ENCODE assay signal across 28 mouse cellular contexts in genomic region chr2:85913197-85913596, GRCm38 (mm10). TPM values are rescaled to one million over a fixed set of nuclear protein-coding genes. Genes with fewer than 3 reads are reported as not detected.
A peak's percentile ranks its signal among the peaks of the same experiment; 100 is the strongest.
DNase-seq lines count a peak whose midpoint lies in the region; ATAC-seq and TF ChIP-seq lines count a peak whose summit lies in the region.
"Had no signal": no experiment of that assay in that cellular context is flagged by ENCODE, and none has a peak within 500 bp of the region (broad histone marks: within the 10 kb centered on the region; RNA-seq: fewer than 3 reads in every experiment).

No protein-coding gene starts in this region.

- no peaks in the 10 kb centered on the region for H3K36me3 ChIP-seq in forebrain, embryonic 13.5 days (ENCODE audit: poor library complexity, severe bottlenecking)
- no peaks in the 10 kb centered on the region for H3K36me3 ChIP-seq in forebrain, embryonic 11.5 days (ENCODE audit: control insufficient read depth, insufficient read depth, low read length)
- no peaks in the 10 kb centered on the region for H3K36me3 ChIP-seq in forebrain, embryonic 15.5 days
- no peaks in the 10 kb centered on the region for H3K36me3 ChIP-seq in forebrain, postnatal 0 days (ENCODE audit: insufficient read depth)
- H3K36me3 ChIP-seq: embryonic facial prominence, embryonic 13.5 days; embryonic facial prominence, embryonic 15.5 days; G1E had no signal

- no peak overlapping the region for H3K9ac ChIP-seq in forebrain, embryonic 13.5 days
- no peak overlapping the region for H3K9ac ChIP-seq in forebrain, embryonic 11.5 days (ENCODE audit: low read length)
- no peak overlapping the region for H3K9ac ChIP-seq in forebrain, embryonic 15.5 days (replicated peaks)
- no peak overlapping the region for H3K9ac ChIP-seq in forebrain, postnatal 0 days
- H3K9ac ChIP-seq: embryonic facial prominence, embryonic 13.5 days; embryonic facial prominence, embryonic 15.5 days had no signal

- TF ChIP-seq POLR2A in brain, embryonic 14.5 days (IDR thresholded peaks at IDR 0.05; ENCODE audit: borderline replicate concordance, extremely low read depth, insufficient read depth, insufficient read length, poor library complexity, severe bottlenecking): no peak

- TF ChIP-seq CTCF in forebrain, postnatal 0 days (IDR thresholded peaks at IDR 0.05; ENCODE audit: low read depth): no peak
- no peak for TF ChIP-seq CTCF in brain, embryonic 14.5 days (IDR thresholded peaks at IDR 0.05; ENCODE audit: borderline replicate concordance, extremely low read depth, insufficient read depth, insufficient read length)

- H3K9me3 ChIP-seq in forebrain, embryonic 13.5 days (replicated peaks): no peaks in the 10 kb centered on the region
- no peaks in the 10 kb centered on the region for H3K9me3 ChIP-seq in forebrain, embryonic 11.5 days (ENCODE audit: control insufficient read depth, low read length)
- H3K9me3 ChIP-seq in forebrain, embryonic 15.5 days: no peaks in the 10 kb centered on the region
- H3K9me3 ChIP-seq in forebrain, postnatal 0 days (ENCODE audit: low read length): no peaks in the 10 kb centered on the region
- H3K9me3 ChIP-seq: embryonic facial prominence, embryonic 13.5 days; embryonic facial prominence, embryonic 15.5 days had no signal

- H3K4me2 ChIP-seq in forebrain, embryonic 13.5 days: no peak overlapping the region
- no peak overlapping the region for H3K4me2 ChIP-seq in forebrain, embryonic 11.5 days (ENCODE audit: low read depth, low read length, severe bottlenecking)
- H3K4me2 ChIP-seq in forebrain, embryonic 15.5 days (replicated peaks): no peak overlapping the region
- H3K4me2 ChIP-seq in forebrain, postnatal 0 days (ENCODE audit: low read depth): no peak overlapping the region
- H3K4me2 ChIP-seq: embryonic facial prominence, embryonic 13.5 days; embryonic facial prominence, embryonic 15.5 days had no signal

- ATAC-seq in forebrain, embryonic 13.5 days: peak; percentile 58; the same call in 1 of the 2 replicates
- no peak for ATAC-seq in forebrain, embryonic 11.5 days (replicated peaks; ENCODE audit: low FRiP score)
- peak; percentile 53; the same call in 1 of the 2 replicates for ATAC-seq in forebrain, embryonic 15.5 days (replicated peaks)
- no peak for ATAC-seq in forebrain, postnatal 0 days
- ATAC-seq: activated CD4-positive, CD25-positive, alpha-beta regulatory T cell, adult 4 months; CD4-positive, CD25-positive, alpha-beta regulatory T cell, adult 4 months; Patski had no signal

- H3K4me1 ChIP-seq in forebrain, embryonic 13.5 days: no peaks in the 10 kb centered on the region
- H3K4me1 ChIP-seq in forebrain, embryonic 11.5 days (replicated peaks; ENCODE audit: control insufficient read depth, insufficient read depth, low read length): no peaks in the 10 kb centered on the region
- H3K4me1 ChIP-seq in forebrain, embryonic 15.5 days: no peaks in the 10 kb centered on the region
- no peaks in the 10 kb centered on the region for H3K4me1 ChIP-seq in forebrain, postnatal 0 days (ENCODE audit: insufficient read depth)
- H3K4me1 ChIP-seq: embryonic facial prominence, embryonic 13.5 days; embryonic facial prominence, embryonic 15.5 days had no signal

- no peaks in the 10 kb centered on the region for H3K27me3 ChIP-seq in forebrain, embryonic 13.5 days
- no peaks in the 10 kb centered on the region for H3K27me3 ChIP-seq in forebrain, embryonic 11.5 days (ENCODE audit: control insufficient read depth, insufficient read depth, low read length)
- H3K27me3 ChIP-seq in forebrain, embryonic 15.5 days: no peaks in the 10 kb centered on the region
- no peaks in the 10 kb centered on the region for H3K27me3 ChIP-seq in forebrain, postnatal 0 days (ENCODE audit: insufficient read depth, low read length)
- H3K27me3 ChIP-seq: CH12.LX; embryonic facial prominence, embryonic 13.5 days; embryonic facial prominence, embryonic 15.5 days; Patski had no signal

- H3K27ac ChIP-seq in forebrain, embryonic 13.5 days: no peak overlapping the region
- H3K27ac ChIP-seq in forebrain, embryonic 11.5 days (ENCODE audit: low read depth, low read length): no peak overlapping the region
- no peak overlapping the region for H3K27ac ChIP-seq in forebrain, embryonic 15.5 days (replicated peaks)
- H3K27ac ChIP-seq in forebrain, postnatal 0 days (ENCODE audit: low read depth, low read length): no peak overlapping the region
- H3K27ac ChIP-seq: embryonic facial prominence, embryonic 13.5 days; embryonic facial prominence, embryonic 15.5 days had no signal

- no peak for DNase-seq in forebrain, embryonic 11.5 days (ENCODE audit: low spot score)
- DNase-seq in forebrain, postnatal 0 days: no peak
- peak; percentile 34 for DNase-seq in brain, embryonic 14.5 days (ENCODE audit: low read depth)
- DNase-seq: adrenal gland, adult 8-10 months; adrenal gland, postnatal 14 days; adrenal gland, postnatal 36 days; B cell, adult 2 months; cerebellum, adult 11 months; cerebellum, adult 18-20 months; cerebellum, adult 8-10 months; cerebellum, adult 9-11 months; cerebellum, postnatal 14 days; cerebellum, postnatal 36 days; embryo, embryonic 11 days had no signal

- no peak overlapping the region for H3K4me3 ChIP-seq in forebrain, embryonic 13.5 days
- H3K4me3 ChIP-seq in forebrain, embryonic 11.5 days (ENCODE audit: low read depth, low read length): no peak overlapping the region
- no peak overlapping the region for H3K4me3 ChIP-seq in forebrain, embryonic 15.5 days
- no peak overlapping the region for H3K4me3 ChIP-seq in forebrain, postnatal 0 days (ENCODE audit: low read depth, low read length)
- H3K4me3 ChIP-seq: embryonic facial prominence, embryonic 13.5 days; embryonic facial prominence, embryonic 15.5 days; erythroblast, embryonic 14.5 days had no signal

RNA-seq across cellular contexts. Expression of gene Olfr1025-ps1, which starts 1.8 kb away (rescaled TPM):
- not detected in 2 replicates for polyA plus RNA-seq in forebrain, embryonic 13.5 days (2015; fragmentation: Nextera tagmentation; extraction: Ambion mirVana)
- polyA plus RNA-seq in forebrain, embryonic 11.5 days (2014; fragmentation: Nextera tagmentation; extraction: Ambion mirVana): not detected in 2 replicates
- polyA plus RNA-seq in forebrain, embryonic 15.5 days (2015; fragmentation: Nextera tagmentation; extraction: Ambion mirVana): not detected in 2 replicates
- not detected in 2 replicates for total RNA-seq in forebrain, postnatal 0 days (2014; rRNA removed)
- polyA plus RNA-seq in forebrain, postnatal 0 days (2015; fragmentation: Nextera tagmentation; extraction: Ambion mirVana): not detected in 2 replicates
- polyA plus RNA-seq in brain, embryonic 14.5 days (2012; rRNA removed): not detected in 2 replicates
- total RNA-seq: adrenal gland, adult 18-20 months; adrenal gland, adult 8-10 months; adrenal gland, postnatal 14 days; adrenal gland, postnatal 36 days; CH12.LX; common myeloid progenitor, adult 5-6 weeks had no signal
- polyA plus RNA-seq: activated CD4-positive, CD25-positive, alpha-beta regulatory T cell, adult 4 months; CD4-positive, CD25-positive, alpha-beta regulatory T cell, adult 4 months; embryonic facial prominence, embryonic 11.5 days; erythroblast, embryonic 14.5 days; frontal cortex, adult 2 months; G1E; Patski had no signal

RNA-seq across cellular contexts. Expression of gene Olfr1026, which starts 8.2 kb away (rescaled TPM):
- polyA plus RNA-seq in forebrain, embryonic 13.5 days (2015; fragmentation: Nextera tagmentation; extraction: Ambion mirVana): not detected in 2 replicates
- polyA plus RNA-seq in forebrain, embryonic 11.5 days (2014; fragmentation: Nextera tagmentation; extraction: Ambion mirVana): not detected in 2 replicates
- polyA plus RNA-seq in forebrain, embryonic 15.5 days (2015; fragmentation: Nextera tagmentation; extraction: Ambion mirVana): not detected in 2 replicates
- total RNA-seq in forebrain, postnatal 0 days (2014; rRNA removed): not detected in 2 replicates
- not detected in 2 replicates for polyA plus RNA-seq in forebrain, postnatal 0 days (2015; fragmentation: Nextera tagmentation; extraction: Ambion mirVana)
- polyA plus RNA-seq in brain, embryonic 14.5 days (2012; rRNA removed): not detected in 2 replicates
- total RNA-seq: adrenal gland, adult 18-20 months; adrenal gland, adult 8-10 months; adrenal gland, postnatal 14 days; adrenal gland, postnatal 36 days; CH12.LX; common myeloid progenitor, adult 5-6 weeks had no signal
- polyA plus RNA-seq: activated CD4-positive, CD25-positive, alpha-beta regulatory T cell, adult 4 months; CD4-positive, CD25-positive, alpha-beta regulatory T cell, adult 4 months; embryonic facial prominence, embryonic 13.5 days; erythroblast, embryonic 14.5 days; frontal cortex, adult 2 months; G1E; Patski had no signal

RNA-seq across cellular contexts. Expression of gene Olfr1024, which starts 8.3 kb away (rescaled TPM):
- not detected in 2 replicates for polyA plus RNA-seq in forebrain, embryonic 13.5 days (2015; fragmentation: Nextera tagmentation; extraction: Ambion mirVana)
- polyA plus RNA-seq in forebrain, embryonic 11.5 days (2014; fragmentation: Nextera tagmentation; extraction: Ambion mirVana): not detected in 2 replicates
- polyA plus RNA-seq in forebrain, embryonic 15.5 days (2015; fragmentation: Nextera tagmentation; extraction: Ambion mirVana): not detected in 2 replicates
- not detected in 2 replicates for total RNA-seq in forebrain, postnatal 0 days (2014; rRNA removed)
- not detected in 2 replicates for polyA plus RNA-seq in forebrain, postnatal 0 days (2015; fragmentation: Nextera tagmentation; extraction: Ambion mirVana)
- not detected in 2 replicates for polyA plus RNA-seq in brain, embryonic 14.5 days (2012; rRNA removed)
- total RNA-seq: adrenal gland, adult 18-20 months; adrenal gland, adult 8-10 months; adrenal gland, postnatal 14 days; adrenal gland, postnatal 36 days; CH12.LX; common myeloid progenitor, adult 5-6 weeks had no signal
- polyA plus RNA-seq: activated CD4-positive, CD25-positive, alpha-beta regulatory T cell, adult 4 months; CD4-positive, CD25-positive, alpha-beta regulatory T cell, adult 4 months; embryonic facial prominence, embryonic 11.5 days; embryonic facial prominence, embryonic 13.5 days; embryonic facial prominence, embryonic 15.5 days; erythroblast, embryonic 14.5 days; frontal cortex, adult 2 months; G1E; Patski had no signal

RNA-seq across cellular contexts. Expression of gene Olfr1023, which starts 27.8 kb away (rescaled TPM):
- not detected in 2 replicates for polyA plus RNA-seq in forebrain, embryonic 13.5 days (2015; fragmentation: Nextera tagmentation; extraction: Ambion mirVana)
- polyA plus RNA-seq in forebrain, embryonic 11.5 days (2014; fragmentation: Nextera tagmentation; extraction: Ambion mirVana): not detected in 2 replicates
- polyA plus RNA-seq in forebrain, embryonic 15.5 days (2015; fragmentation: Nextera tagmentation; extraction: Ambion mirVana): not detected in 2 replicates
- not detected in 2 replicates for total RNA-seq in forebrain, postnatal 0 days (2014; rRNA removed)
- polyA plus RNA-seq in forebrain, postnatal 0 days (2015; fragmentation: Nextera tagmentation; extraction: Ambion mirVana): not detected in 2 replicates
- polyA plus RNA-seq in brain, embryonic 14.5 days (2012; rRNA removed): not detected in 2 replicates
- total RNA-seq: adrenal gland, adult 18-20 months; adrenal gland, adult 8-10 months; adrenal gland, postnatal 14 days; adrenal gland, postnatal 36 days; CH12.LX; common myeloid progenitor, adult 5-6 weeks had no signal
- polyA plus RNA-seq: activated CD4-positive, CD25-positive, alpha-beta regulatory T cell, adult 4 months; CD4-positive, CD25-positive, alpha-beta regulatory T cell, adult 4 months; embryonic facial prominence, embryonic 11.5 days; embryonic facial prominence, embryonic 13.5 days; embryonic facial prominence, embryonic 15.5 days; erythroblast, embryonic 14.5 days; frontal cortex, adult 2 months; G1E; Patski had no signal

RNA-seq across cellular contexts. Expression of gene Olfr1028, which starts 37.0 kb away (rescaled TPM):
- polyA plus RNA-seq in forebrain, embryonic 13.5 days (2015; fragmentation: Nextera tagmentation; extraction: Ambion mirVana): not detected in 2 replicates
- not detected in 2 replicates for polyA plus RNA-seq in forebrain, embryonic 11.5 days (2014; fragmentation: Nextera tagmentation; extraction: Ambion mirVana)
- polyA plus RNA-seq in forebrain, embryonic 15.5 days (2015; fragmentation: Nextera tagmentation; extraction: Ambion mirVana): not detected in 2 replicates
- not detected in 2 replicates for total RNA-seq in forebrain, postnatal 0 days (2014; rRNA removed)
- polyA plus RNA-seq in forebrain, postnatal 0 days (2015; fragmentation: Nextera tagmentation; extraction: Ambion mirVana): not detected in 2 replicates
- polyA plus RNA-seq in brain, embryonic 14.5 days (2012; rRNA removed): not detected in 2 replicates
- total RNA-seq: adrenal gland, adult 18-20 months; adrenal gland, adult 8-10 months; adrenal gland, postnatal 14 days; adrenal gland, postnatal 36 days; CH12.LX; common myeloid progenitor, adult 5-6 weeks had no signal
- polyA plus RNA-seq: activated CD4-positive, CD25-positive, alpha-beta regulatory T cell, adult 4 months; CD4-positive, CD25-positive, alpha-beta regulatory T cell, adult 4 months; embryonic facial prominence, embryonic 11.5 days; embryonic facial prominence, embryonic 13.5 days; erythroblast, embryonic 14.5 days; frontal cortex, adult 2 months; G1E; Patski had no signal

Comparison
In these comparisons a context has a peak if more than half of its experiments do, and no peak if none do; other contexts are left out.
1. ATAC-seq: peak in forebrain, embryonic 13.5 days (single experiment) and forebrain, embryonic 15.5 days (single experiment); none in forebrain, embryonic 11.5 days (single experiment) and forebrain, postnatal 0 days (single experiment).